Mouse (Mus musculus) liver, adult 2 months (tissue): ENCODE results near the gene Pip4k2c.

Experiments
- CTCF ChIP-seq: fragments of 200-500 bp; IDR thresholded peaks from 2 replicates; pipeline ENCODE4 v1.5.1; 2011; ENCODE audit warnings: low read depth, low read length, control low read depth
- POLR2A ChIP-seq: fragments of 200-500 bp; IDR thresholded peaks from 2 replicates; pipeline ENCODE4 v1.6.1; 2011; ENCODE audit warnings: low read length, control low read depth; ENCODE audit not compliant: insufficient read depth; ENCODE audit errors: extremely low read depth

- TF ChIP-seq CTCF (no peak), POLR2A (no peak)
These were observed 19.3 kb upstream of the Pip4k2c start for GRCm38 (mm10) chr10:127230693-127231092.
